Mouse (Mus musculus) megakaryocyte progenitor cell, adult 5-6 weeks (primary cell): ENCODE results near the gene Hivep3. TPM values are rescaled to one million over a fixed set of nuclear protein-coding genes. Genes with fewer than 3 reads are reported as not detected.

ENCODE experiments used
- ATAC-seq: replicated peaks from 2 replicates; pipeline ENCODE4 v1.8.0; 2016; ENCODE audit warnings: mild to moderate bottlenecking, moderate TSS enrichment, inconsistent platforms; ENCODE audit not compliant: poor library complexity
- total RNA-seq, 2 experiments: library from RNA; stranded (forward) in 1 of 2; stranded (reverse) in 1 of 2; fragments of 157-497, 149-512 nt in 1 of 2; fragments of 200-1000 nt in 1 of 2; gene quantifications; 2 replicates each; pipeline versions ENCODE4 v1.2.3 to v1.2.4; 2015 to 2017

Hivep3 gene
- total RNA-seq, 2 experiments from 2014 or later = 0.83 to 7.2 TPM

GRCm38 (mm10) chr4:120069582-120069980, 336.0 kb downstream of the Hivep3 start:
- ATAC-seq = no peak

- ATAC-seq = no peak
Observed at GRCm38 (mm10) chr4:120071411-120071810, 337.8 kb downstream of the Hivep3 start.

DNA sequence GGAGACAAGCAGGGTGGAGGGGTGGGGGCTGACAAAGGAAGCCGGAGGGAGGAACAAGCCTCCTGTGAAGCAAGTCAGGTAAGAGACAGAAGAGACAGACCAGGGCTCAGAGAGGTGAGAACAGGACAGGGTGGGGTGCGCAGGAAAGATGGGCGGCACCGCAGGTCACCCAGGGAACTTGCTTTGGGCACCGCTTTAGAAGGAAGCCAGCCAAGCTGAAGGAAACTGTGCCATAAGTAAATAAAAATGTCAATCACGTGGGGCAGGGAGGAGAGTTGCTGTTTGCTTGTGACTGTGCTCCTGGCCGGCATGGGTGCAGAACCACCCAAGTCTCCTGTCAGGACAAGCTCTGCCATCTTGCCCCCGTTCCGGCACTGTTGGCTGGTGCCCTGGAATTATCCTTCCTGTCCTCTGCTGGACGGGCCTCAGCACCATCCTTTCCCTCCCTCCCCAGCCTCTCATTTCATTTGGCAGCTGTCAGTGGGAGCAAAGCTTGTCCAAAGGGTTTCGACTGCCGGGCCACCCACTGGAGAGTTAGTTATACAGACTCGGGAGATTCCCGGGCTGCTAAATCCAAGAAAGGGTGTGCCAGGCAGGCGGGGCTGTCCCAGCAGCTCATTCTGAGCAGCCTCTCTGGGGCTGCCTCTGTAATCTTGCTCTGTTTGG, 338.4 kb downstream of the Hivep3 start:
- no peak for ATAC-seq

DNA sequence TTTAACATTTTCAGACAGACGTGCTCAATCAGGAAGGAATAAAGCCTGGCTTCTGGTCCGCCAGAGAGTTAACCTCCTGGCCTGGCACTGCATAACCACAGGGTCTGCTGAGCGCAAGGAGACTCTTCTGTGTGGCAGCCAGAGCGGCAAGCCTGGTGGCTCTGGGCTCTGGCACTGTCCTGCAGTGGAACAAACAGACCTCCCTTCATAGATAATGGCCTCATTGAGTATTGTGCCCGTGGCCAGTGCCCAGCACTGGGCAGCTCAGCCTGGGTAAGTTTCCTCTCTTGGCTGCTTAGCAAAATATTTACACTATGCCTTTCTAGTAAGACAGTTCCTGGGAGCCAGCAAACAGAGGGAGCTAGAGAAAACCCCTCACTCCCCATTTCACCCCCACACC, 340.5 kb downstream of the Hivep3 start:
- ATAC-seq = no peak

- ATAC-seq = no peak
Observed at GRCm38 (mm10) chr4:120077322-120077721, 343.7 kb downstream of the Hivep3 start.

GRCm38 (mm10) chr4:120082527-120082926, 348.9 kb downstream of the Hivep3 start:
- ATAC-seq = peak; percentile 44; the same call in 1 of the 2 replicates

GRCm38 (mm10) chr4:120083700-120084099, 350.1 kb downstream of the Hivep3 start:
- ATAC-seq = no peak

DNA sequence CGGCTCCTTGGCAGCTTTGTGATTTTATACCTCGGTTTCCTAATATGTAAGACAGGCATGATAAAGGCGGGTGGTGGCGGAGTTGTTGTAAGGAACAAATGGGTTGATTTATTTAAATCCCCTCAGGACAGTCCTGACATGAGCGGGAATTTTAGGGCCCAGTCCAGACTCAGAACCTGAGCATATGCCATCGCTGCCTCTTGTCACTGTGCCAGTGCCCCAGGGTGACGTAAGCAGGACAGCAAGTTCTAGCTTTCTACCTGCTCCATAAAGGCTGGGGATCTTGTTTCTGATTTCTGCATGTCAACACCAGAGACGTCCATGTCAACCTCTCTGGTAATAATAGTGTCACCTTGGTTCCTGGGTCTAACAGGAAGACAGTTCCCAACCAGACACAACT, 356.0 kb downstream of the Hivep3 start:
- no peak for ATAC-seq

DNA sequence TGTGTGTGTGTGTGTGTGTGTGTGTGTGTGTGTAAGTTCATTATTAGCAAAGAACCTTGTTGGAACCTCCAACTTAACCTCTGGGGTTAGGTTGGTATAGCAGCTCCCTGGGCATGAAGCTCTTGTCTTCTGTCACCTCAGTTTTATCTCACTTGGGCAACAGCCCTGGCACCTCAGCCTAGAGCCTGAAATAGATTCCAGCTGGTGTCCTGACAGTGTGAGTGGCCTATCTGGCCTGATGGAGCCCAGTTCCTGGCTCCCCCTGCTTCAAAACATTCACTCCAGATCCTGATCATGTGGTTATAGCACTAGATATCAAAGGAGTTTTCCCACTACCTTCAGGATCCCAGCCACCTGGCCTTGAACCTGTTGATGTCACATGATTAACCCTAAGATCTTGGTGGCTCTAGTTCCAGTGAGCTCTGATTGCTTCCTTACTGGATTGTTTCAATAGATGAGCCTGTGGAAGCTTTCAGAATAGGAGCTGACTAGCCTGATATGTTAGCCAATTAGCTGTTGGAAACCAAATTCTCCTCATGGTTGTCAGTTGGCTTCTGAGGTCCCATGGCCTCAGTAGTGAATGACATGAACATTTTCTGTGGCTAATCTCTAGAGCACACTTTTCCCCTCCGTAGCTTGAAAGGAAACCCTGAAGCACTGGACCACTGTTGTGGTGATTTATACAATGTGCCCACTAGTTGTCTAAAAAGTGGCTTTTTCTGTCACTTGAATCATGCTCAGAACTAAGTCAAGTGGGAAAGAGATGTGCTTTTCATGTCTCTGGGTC, 358.6 kb downstream of the Hivep3 start:
- ATAC-seq = no peak

GRCm38 (mm10) chr4:120096935-120097334, 363.4 kb downstream of the Hivep3 start:
- ATAC-seq = no peak

DNA sequence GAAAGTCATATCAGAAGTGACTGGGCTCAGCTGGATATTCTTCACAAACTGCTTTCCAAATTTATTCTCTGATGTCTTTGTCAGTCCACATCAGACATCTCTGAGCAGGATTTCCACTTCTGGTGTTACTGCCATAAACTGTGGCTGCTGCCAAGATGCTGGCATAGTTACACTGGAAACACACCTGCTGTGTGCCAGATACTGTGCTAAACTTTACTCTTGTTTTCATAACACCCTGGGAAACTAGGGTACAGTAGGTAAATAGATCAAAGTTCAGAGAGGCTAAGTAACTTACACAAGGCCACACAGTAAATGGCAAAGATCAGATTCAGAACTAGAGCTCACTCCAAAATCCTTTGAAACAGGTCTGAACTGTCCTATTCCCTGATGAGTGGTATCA, 367.6 kb downstream of the Hivep3 start:
- ATAC-seq = no peak

DNA sequence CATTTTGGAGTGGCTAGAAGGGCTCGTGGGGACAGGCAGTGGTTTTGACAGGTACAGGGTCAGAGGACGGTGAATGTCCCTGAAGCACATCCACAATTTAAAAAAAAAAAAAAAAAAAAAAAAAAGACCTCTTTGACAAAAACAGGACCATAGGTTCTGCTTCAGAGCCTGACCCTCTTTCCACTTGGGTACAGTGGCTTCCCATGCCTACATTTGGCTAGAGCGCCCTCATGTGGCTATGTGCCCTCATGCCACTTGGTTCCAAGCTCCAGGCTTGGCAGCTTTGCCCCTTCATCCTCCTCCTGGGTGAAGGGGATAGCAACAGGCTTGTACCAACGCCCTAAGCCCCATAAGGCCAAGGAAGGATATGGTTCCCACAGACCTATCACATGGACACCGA, 371.0 kb downstream of the Hivep3 start:
- peak; percentile 88 for ATAC-seq

DNA sequence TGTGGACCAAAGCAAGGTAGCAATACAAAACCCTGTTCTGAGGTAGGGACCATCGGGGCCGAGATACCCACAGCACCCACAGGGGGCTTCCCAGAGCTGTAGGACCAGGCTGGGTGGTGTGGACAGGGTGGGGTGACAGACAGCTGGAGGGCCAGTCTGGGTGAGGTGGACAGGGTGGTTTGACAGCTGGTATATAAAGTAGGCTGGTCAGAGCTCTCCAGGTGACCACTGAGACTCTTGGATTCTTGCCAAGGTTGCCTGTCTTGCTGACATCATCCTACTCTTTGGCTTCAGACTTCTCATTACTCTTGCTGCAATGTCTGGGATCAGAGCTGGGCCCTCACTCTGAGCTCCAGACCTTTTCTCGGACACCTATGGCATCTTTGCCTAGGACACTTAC, 372.8 kb downstream of the Hivep3 start:
- ATAC-seq = no peak

GRCm38 (mm10) chr4:120107787-120108186, 374.2 kb downstream of the Hivep3 start:
- ATAC-seq = no peak

DNA sequence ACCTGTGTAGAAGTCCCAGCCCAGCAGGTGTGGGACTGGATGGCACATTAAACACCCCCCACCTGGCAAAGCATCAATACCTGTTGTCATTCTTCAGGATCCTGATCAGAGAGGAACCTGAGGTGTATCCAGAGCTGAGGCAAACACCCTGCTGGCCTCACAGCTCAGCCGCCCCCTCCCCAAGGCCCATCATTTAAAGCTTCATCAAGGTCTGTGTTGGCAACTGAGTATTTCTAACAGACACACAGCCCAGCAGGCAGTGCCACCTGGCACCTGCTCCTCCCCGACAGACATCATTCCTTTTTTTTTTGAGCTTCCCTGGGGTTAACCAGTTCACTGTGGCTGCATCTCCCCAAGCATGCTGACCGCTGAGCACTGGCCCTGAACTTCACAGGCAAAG, 381.9 kb downstream of the Hivep3 start:
- ATAC-seq = no peak

DNA sequence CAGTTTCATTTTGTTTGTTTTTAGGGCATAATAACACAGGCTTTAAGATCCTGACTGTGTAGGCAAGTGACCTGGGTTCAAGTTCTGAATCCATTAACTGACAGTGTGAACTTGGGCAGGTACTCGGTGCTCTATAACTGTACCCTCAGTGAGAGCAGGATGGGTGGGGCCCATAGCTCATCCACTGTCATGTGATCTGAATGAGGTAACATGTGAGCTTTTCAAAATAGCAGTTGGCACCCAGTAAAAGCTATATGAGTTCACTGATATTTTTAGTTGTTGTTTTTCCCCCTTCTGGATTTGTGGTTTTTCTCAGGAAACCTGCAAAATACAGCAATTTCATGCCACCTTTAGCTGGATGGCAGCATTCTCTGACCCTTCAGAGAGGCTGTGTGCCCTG, 382.7 kb downstream of the Hivep3 start:
- no peak for ATAC-seq

DNA sequence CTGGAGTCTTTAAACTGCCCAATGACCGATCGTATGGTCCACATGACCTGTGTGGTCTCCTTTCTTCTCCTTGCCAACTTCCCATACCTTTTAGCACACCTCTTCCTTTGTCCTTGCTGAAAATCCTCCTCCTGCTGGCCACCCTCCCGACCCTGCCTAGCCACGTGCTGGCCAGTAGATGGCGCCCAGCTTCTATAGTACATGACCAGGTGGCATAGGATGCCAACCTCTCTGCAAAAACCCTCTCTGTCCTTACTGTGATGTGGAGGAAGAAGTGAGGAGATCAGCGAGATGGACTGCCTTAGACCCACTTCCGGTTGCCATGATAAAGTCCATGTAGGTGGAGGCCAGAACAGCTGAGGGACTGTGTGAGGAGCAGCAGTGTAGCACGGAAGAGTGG, 386.7 kb downstream of the Hivep3 start:
- ATAC-seq = peak; percentile 82

DNA sequence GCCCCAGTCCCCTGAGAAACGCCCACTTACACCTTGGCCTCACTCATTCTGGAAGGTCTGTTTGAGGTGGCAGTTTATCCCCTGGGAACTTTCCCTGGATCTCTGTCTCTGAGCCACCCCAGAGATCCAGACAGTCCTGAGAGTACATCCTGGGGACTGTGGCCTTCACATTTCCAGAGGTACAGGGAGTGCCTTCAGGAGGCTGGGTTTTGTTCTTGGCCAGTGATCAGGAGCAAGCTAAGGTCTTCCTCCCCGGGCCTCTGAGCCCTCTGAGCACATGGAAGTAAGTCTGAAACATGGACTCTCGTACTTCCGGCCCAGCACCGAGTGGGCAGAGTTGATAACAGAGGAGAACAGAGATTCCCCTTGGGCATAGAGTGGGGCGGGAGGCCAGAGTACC, 391.1 kb downstream of the Hivep3 start:
- ATAC-seq = no peak

- ATAC-seq = no peak
Observed at GRCm38 (mm10) chr4:120126047-120126446, 392.5 kb downstream of the Hivep3 start.

- ATAC-seq = no peak
Observed at GRCm38 (mm10) chr4:120127333-120127732, 393.7 kb downstream of the Hivep3 start.

DNA sequence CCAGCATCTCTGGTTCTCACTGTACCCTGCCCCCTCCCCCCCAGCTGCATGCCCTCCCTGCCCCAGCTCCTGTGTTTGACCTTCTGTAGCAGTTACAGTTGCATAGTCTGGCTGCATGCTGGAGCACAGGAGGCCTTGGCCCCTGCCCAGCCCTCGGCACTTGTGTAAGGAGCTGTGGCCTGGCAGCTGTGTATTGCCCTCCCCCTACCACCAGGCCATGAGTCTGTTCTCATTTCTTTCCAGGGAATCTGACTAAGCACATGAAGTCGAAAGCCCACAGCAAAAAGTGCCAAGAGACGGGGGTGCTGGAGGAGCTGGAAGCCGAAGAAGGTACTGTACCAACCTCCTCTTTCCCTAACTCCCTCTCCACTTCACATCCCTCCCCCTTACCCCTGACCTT, 394.4 kb downstream of the Hivep3 start:
- ATAC-seq = no peak

DNA sequence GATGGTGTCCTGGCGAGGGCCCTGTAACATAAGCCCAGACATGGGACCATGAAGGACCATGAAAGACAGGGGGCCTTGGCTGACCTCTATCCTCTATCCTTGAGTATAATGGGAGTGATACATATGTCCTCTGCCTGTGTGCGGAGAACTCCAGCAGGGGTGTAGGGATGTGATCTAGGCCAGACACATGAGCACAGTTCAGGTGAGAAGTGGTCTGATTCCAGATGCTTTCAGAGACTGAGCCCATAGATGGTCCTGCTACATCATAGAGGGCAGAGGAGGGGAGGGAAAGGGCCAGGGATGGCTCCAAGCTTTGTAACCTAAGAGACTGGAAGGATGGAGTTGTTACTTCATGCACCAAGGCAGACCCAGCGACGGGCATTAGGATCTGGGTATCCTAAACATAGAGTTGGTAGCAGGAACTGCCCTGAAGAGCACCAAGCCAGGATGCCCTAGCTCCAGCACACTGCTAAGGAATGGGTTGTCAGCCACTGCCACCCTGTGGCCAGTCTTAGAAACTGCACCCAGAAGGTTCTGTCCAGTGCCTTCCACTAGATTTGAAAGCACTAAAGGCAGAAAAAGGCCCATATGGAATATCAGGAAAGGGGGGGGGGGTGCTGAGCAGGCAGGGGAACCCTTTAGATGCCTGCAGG, 395.8 kb downstream of the Hivep3 start:
- ATAC-seq = peak; percentile 93
